Mouse (Mus musculus): Measurements from ENCODE around the gene Thbs1.

DNA sequence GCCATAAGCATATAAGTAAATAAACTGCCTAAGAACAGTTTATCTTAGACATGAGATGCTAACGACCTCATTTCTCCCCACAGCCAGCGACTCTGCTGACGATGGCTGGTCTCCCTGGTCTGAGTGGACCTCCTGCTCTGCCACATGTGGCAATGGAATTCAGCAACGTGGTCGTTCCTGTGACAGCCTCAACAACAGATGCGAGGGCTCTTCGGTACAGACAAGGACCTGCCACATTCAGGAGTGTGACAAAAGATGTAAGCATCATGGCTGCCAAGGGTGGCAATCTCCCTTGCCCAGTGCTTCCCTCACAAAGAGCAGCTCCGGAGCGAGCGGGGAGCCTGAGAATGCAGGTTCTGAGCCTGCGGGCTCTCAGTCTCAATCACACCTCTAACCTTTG is 5.7 kb downstream of the Thbs1 start:
- TF ChIP-seq CTCF (IDR thresholded peaks at IDR 0.05; ENCODE audit: borderline replicate concordance, insufficient read depth, low read depth, low read length) (no peak), POLR2A (IDR thresholded peaks at IDR 0.05; ENCODE audit: borderline replicate concordance, insufficient read depth, low read length) (no peak)

All from cerebellum, adult 2 months (tissue).